Mouse (Mus musculus) hindbrain, embryonic 14.5 days (tissue): ENCODE data around the gene Mdn1. TPM values are rescaled to one million over a fixed set of nuclear protein-coding genes. Genes with fewer than 3 reads are reported as not detected.

ENCODE experiments used
- ATAC-seq: fragments of 200-750 bp; cut with Nextera tagmentation; 2 replicates; pipeline ENCODE4 v1.8.0; 2017; ENCODE audit warnings: moderate number of reproducible peaks, mild to moderate bottlenecking, moderate TSS enrichment, moderate library complexity; ENCODE audit not compliant: low FRiP score
- DNase-seq: peaks from one replicate; pipeline ENCODE4 v3.0.0-alpha.2; 2015; ENCODE audit warnings: low spot score
- H3K27ac ChIP-seq: fragments of 300-500 bp; sonication (generic); 2 replicates; pipeline ENCODE4 v1.5.1; 2014; ENCODE audit warnings: mild to moderate bottlenecking, moderate library complexity
- H3K27me3 ChIP-seq: fragments of 300-500 bp; sonication (generic); 2 replicates; pipeline ENCODE4 v1.6.1; 2014; ENCODE audit warnings: mild to moderate bottlenecking, low read length, mixed read lengths; ENCODE audit not compliant: control insufficient read depth, insufficient read depth
- H3K36me3 ChIP-seq: fragments of 300-500 bp; sonication (generic); replicated peaks from 2 replicates; pipeline ENCODE4 v1.6.1; 2014; ENCODE audit not compliant: control insufficient read depth, insufficient read depth
- H3K4me1 ChIP-seq: fragments of 300-500 bp; sonication (generic); replicated peaks from 2 replicates; pipeline ENCODE4 v1.6.1; 2014; ENCODE audit warnings: antibody characterized with exemption, low read length, mixed read lengths; ENCODE audit not compliant: control insufficient read depth, insufficient read depth
- H3K4me2 ChIP-seq: fragments of 300-500 bp; sonication (generic); replicated peaks from 2 replicates; pipeline ENCODE4 v1.6.1; 2014; ENCODE audit warnings: mild to moderate bottlenecking, moderate library complexity
- H3K4me3 ChIP-seq: fragments of 300-500 bp; sonication (generic); replicated peaks from 2 replicates; pipeline ENCODE4 v1.5.1; 2014; ENCODE audit warnings: mild to moderate bottlenecking, low read length
- H3K9ac ChIP-seq: fragments of 300-500 bp; sonication (generic); 2 replicates; pipeline ENCODE4 v1.6.1; 2014
- H3K9me3 ChIP-seq: fragments of 300-500 bp; sonication (generic); 2 replicates; pipeline ENCODE4 v1.6.1; 2016; ENCODE audit warnings: low read length; ENCODE audit not compliant: control insufficient read depth
- WGBS: fragments of 180-500 bp; shearing (Covaris S2); extraction: QIAGEN DNeasy Blood & Tissue Kit; methylation state at CpG from one replicate; pipeline ENCODE4 v1.1.7; 2014; 5-methylcytosine and 5-hydroxymethylcytosine counted together
- polyA plus RNA-seq: library from polyadenylated mRNA; unstranded; fragments of >200 nt; fragmentation: Nextera tagmentation; extraction: Ambion mirVana; gene quantifications from 2 replicates; pipeline ENCODE4 v1.2.1, GENCODE M21; 2014

Mdn1 gene
- polyA plus RNA-seq, 1 experiment from 2014 or later: 23.3 TPM

DNA sequence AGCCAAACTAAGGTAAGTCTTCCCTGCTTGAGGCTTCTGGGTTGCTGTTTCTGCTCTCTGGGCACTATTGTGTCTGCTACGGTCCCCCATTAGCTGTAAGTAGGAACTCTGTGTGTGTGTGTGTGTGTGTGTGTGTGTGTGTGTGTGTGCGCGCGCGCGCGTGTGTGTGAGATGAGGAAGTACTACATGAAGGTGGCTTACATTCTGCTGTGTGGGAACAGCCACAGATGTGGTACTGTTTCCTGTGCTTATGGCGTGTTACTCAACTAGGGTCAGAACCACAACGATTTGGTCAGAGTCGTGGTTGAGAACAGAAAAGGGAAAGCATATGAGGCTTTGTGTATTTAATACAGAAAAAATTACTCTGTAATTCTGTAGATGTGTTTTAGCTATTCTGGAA lies 111.1 kb downstream of the Mdn1 start:
- Histone ChIP-seq H3K9me3 (no peaks in the 10 kb centered on the region), H3K27ac (no peak overlapping the region), H3K4me1 (no peaks in the 10 kb centered on the region), H3K9ac (no peak overlapping the region), H3K36me3 (peaks cover 85% of the 10 kb centered on the region), H3K4me3 (no peak overlapping the region), H3K27me3 (no peaks in the 10 kb centered on the region), H3K4me2 (no peak overlapping the region)
- DNase-seq (no peak), ATAC-seq (no peak)
- WGBS: 96% methylated on average over 10 of the region's 10 CpGs

DNA sequence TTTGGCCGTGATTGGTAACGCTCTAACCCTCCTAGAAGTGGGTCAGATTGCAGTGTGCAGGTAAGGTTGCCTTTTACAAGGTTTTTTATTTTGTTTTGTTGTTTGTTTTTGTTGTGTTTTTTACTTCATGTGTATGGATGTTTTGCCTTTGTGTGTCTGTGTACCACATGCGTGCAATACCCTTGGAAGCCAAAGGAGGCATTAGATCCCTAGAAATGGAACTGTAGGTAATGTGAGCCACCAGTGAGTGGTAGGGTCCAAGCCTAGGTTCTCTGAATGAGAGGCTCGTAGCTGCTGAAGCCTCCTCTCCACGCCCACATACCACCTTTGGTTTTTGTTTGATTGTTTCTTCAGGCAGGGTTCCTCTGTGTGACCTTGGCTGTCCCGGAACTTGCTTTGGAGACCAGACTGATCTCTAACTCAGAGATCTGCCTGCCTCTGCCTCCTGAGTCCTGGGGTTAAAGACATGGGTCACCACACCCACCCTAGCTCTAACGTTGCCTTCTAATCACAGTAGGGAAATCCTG lies 113.4 kb downstream of the Mdn1 start:
- Histone ChIP-seq H3K36me3 (peaks cover 90% of the 10 kb centered on the region), H3K27me3 (no peaks in the 10 kb centered on the region), H3K4me2 (no peak overlapping the region), H3K27ac (no peak overlapping the region), H3K9me3 (no peaks in the 10 kb centered on the region), H3K4me1 (no peaks in the 10 kb centered on the region), H3K9ac (no peak overlapping the region), H3K4me3 (no peak overlapping the region)
- ATAC-seq (no peak), DNase-seq (no peak)
- WGBS: 97% methylated on average over 7 of the region's 7 CpGs

DNA sequence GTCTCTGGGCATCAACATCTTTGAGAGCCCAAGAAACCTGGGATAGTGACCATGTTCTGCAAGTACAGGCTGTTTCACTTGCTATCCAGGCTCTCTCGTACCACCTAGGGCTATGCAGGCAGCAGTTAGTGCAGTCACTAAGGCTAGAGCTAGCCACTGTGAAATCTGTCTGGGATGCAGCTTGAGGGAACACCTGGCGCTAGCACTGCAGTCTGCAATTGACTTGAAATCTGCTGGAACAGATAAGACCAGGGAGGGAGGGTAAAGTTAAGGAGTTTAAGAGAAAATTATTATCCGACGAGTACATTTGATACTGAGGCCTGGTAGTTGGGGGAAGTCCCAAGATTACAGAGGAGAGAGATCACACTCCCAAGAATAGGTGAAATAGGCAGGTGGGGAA lies 123.1 kb downstream of the Mdn1 start:
- Histone ChIP-seq H3K27ac (no peak overlapping the region), H3K9me3 (no peaks in the 10 kb centered on the region), H3K4me2 (no peak overlapping the region), H3K9ac (no peak overlapping the region), H3K36me3 (peaks cover 22% of the 10 kb centered on the region), H3K4me1 (no peaks in the 10 kb centered on the region), H3K27me3 (no peaks in the 10 kb centered on the region), H3K4me3 (no peak overlapping the region)
- 98% methylated on average over 4 of the region's 4 CpGs for WGBS
- no peak for DNase-seq
- ATAC-seq: no peak

DNA sequence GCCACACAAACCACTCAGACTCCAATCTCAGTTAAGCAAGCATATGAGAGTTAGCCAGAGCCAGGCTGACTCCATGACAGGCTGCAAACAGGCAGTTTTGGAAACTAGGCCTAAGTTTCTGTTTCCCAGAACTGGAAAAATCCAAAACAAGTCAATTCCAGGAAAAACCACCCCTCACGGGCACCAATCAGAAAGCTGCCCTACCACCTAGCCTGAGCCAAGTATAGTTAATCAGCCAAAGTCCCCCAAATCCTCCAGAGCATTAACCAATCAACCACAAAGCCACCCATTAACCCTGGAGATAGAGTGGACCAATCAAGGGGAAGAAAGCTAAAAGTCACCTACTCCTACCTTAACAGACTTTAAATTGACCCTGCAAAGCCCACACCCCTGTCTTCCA lies 130.2 kb downstream of the Mdn1 start:
- 90% methylated on average over 1 of the region's 1 CpGs for WGBS

DNA sequence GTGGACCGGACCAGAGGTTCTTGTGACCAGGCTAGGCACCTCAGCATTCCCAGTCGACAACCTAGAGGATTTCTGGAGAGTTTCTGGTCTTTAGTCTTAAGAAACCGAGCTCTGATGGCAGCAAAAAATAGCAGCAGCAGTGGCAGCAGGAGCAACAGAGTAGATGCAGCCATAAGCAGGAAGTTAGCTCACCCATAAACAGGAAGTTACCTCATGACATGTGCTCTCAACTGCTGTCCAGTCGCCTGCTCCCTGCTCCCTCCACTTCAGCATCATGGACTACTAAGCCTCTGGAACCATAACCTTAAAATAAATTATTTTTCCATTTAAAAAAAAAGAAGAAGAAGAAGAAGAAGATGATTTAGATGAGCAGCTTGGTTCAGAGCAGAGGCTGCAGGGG lies 132.1 kb downstream of the Mdn1 start:
- DNase-seq (no peak), ATAC-seq (no peak)
- H3K36me3 ChIP-seq: no peaks in the 10 kb centered on the region
- no peaks in the 10 kb centered on the region for H3K27me3 ChIP-seq
- no peak overlapping the region for H3K9ac ChIP-seq
- no peaks in the 10 kb centered on the region for H3K9me3 ChIP-seq
- 84% methylated on average over 4 of the region's 4 CpGs for WGBS
- H3K4me3 ChIP-seq: no peak overlapping the region
- H3K4me1 ChIP-seq: no peaks in the 10 kb centered on the region
- no peak overlapping the region for H3K4me2 ChIP-seq
- H3K27ac ChIP-seq: no peak overlapping the region

More for the DNA sequence above, 130.2 kb downstream of the Mdn1 start:
- Histone ChIP-seq H3K36me3 (no peaks in the 10 kb centered on the region), H3K4me2 (no peak overlapping the region), H3K9ac (no peak overlapping the region), H3K9me3 (no peaks in the 10 kb centered on the region), H3K4me3 (no peak overlapping the region), H3K4me1 (no peaks in the 10 kb centered on the region), H3K27ac (no peak overlapping the region), H3K27me3 (no peaks in the 10 kb centered on the region)
- ATAC-seq: no peak
- no peak for DNase-seq

DNA sequence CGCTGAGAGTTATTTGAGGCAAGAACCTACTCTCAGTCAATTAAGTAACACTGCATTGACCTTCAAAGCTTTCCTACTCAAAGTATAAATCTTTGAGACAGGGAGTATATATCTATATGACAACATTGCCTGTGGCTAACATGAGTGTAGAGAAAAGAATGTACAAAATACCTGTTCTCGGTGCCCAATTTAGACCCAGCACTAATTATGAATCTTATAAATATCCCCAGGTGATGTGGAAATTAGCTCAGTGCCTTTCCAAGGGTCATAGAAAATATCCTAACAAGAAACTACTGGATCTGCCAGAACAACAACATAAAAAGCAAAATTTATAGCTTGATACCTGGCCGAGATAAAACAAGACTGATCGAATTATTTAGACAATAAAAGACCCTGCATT lies 142.1 kb downstream of the Mdn1 start:
- no peak overlapping the region for H3K27ac ChIP-seq
- 97% methylated on average over 4 of the region's 4 CpGs for WGBS

DNA sequence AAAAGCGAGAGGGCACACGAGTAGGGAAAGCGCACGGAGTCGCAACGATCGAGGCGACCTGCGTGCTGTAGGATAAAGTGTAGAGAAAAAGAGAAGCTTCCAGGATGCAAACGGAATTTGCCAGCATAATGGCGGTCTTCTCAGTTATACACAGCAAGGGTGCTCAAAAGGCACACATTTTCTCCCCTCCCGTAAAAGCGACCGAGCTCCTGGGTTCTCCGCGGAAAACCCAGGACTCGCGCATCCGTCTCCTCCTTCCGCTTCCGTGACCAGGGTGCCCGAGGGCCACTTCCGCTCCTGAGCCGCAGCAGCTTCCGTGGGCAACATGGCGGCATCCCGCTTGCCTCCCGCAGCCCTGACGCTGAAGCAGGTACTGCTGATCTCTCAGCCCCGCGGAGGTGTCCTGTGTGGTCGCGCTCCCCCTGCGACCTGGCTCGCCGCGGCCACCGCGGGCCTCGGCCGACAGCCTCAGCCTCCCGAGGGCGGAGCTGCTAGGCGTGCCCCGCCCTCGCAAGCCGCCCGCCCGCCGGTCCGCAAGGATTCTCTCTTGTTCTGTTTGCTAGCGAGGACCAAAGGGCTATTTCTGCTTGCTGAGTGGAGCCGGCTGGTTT lies 143.2 kb downstream of the Mdn1 start, which contains the start of gene Lyrm2:
Gene Lyrm2 (plus strand): TSS at position 288 of the 611 bp plus-strand sequence.
- peak within 1 kb of the TSS; percentile 76 for H3K4me3 ChIP-seq
- under 1% methylated on average over 53 of the region's 53 CpGs for WGBS
- H3K4me2 ChIP-seq: peak within 1 kb of the TSS; percentile 67
- peaks cover 7% of the 10 kb centered on the region; the same call in 1 of the 2 replicates for H3K36me3 ChIP-seq
- H3K9ac ChIP-seq: peak within 1 kb of the TSS; percentile 90
- DNase-seq: peak; percentile 85
- peak within 1 kb of the TSS; percentile 99 for H3K27ac ChIP-seq
- H3K4me1 ChIP-seq: peaks cover 8% of the 10 kb centered on the region
- H3K9me3 ChIP-seq: no peaks in the 10 kb centered on the region
- H3K27me3 ChIP-seq: no peaks in the 10 kb centered on the region
- peak; percentile 95 for ATAC-seq

More for the DNA sequence above, 142.1 kb downstream of the Mdn1 start:
- ATAC-seq (no peak), DNase-seq (no peak)
- Histone ChIP-seq H3K36me3 (peaks cover 7% of the 10 kb centered on the region; the same call in 1 of the 2 replicates), H3K9ac (no peak overlapping the region), H3K4me3 (no peak overlapping the region), H3K4me2 (no peak overlapping the region), H3K4me1 (peaks cover 8% of the 10 kb centered on the region), H3K9me3 (no peaks in the 10 kb centered on the region), H3K27me3 (no peaks in the 10 kb centered on the region)

DNA sequence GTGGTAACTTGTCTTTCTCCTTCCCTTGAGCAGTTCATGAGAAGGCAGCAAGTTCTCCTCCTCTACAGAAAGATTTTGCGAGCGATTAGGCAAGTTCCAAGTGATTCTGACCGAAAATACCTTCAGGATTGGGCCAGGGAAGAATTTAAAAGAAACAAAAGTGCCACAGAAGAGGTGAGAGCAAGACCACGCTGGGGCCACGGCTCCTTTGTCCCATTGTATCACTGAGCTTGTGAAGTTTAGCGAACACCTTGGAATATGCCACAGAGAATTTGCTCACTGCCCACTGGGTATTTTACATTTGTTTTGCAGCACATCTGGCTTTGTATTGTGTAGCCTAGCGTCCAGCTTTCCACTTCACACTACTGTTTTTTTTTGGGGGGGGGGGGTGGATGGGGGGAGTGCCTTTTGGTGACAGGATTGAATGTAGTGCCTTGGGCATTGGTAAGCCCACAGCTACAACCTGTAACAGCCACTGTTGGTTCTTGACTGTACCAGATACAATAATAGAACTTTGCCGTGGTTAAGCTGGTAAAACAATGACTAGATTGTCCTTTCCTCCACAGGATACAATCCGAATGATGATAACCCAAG lies 143.8 kb downstream of the Mdn1 start:
- Histone ChIP-seq H3K4me3 (peak overlapping the region; percentile 76), H3K27me3 (no peaks in the 10 kb centered on the region), H3K9me3 (no peaks in the 10 kb centered on the region), H3K9ac (peak overlapping the region; percentile 90), H3K4me2 (peak overlapping the region; percentile 67), H3K36me3 (peaks cover 10% of the 10 kb centered on the region; the same call in 1 of the 2 replicates), H3K4me1 (peaks cover 8% of the 10 kb centered on the region), H3K27ac (peak overlapping the region; percentile 99)
- ATAC-seq (peak; percentile 13; the same call in 1 of the 2 replicates), DNase-seq (peak; percentile 41)
- WGBS: 10% methylated on average over 9 of the region's 9 CpGs

DNA sequence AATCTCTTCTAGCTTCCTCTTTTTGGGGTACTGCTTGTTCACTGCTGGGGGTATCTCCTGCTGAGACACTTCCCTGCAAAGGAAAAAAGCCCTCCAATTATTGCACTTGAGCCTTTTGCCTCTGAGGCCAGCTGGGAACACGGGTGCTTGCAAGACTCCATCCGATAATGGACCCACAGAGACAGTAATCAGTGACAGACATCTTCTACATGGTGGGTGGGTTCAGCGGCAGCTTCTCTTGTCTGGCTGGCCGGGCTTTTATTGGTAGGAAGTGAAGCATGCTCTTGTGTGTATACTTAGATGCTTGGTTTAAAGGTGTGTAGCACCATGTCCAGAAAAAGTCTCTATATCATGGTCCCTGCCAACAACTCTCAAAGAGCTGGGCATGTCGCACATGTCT lies 160.6 kb downstream of the Mdn1 start:
- Histone ChIP-seq H3K4me2 (no peak overlapping the region), H3K9me3 (no peaks in the 10 kb centered on the region), H3K4me1 (no peaks in the 10 kb centered on the region), H3K9ac (no peak overlapping the region), H3K27ac (no peak overlapping the region), H3K4me3 (no peak overlapping the region), H3K27me3 (no peaks in the 10 kb centered on the region), H3K36me3 (peaks cover 3% of the 10 kb centered on the region; the same call in 1 of the 2 replicates)
- no peak for ATAC-seq
- WGBS: 64% methylated on average over 5 of the region's 5 CpGs
- no peak for DNase-seq
